Mouse (Mus musculus): Measurements from ENCODE around the gene Shf.

- no peak for TF ChIP-seq CTCF (IDR thresholded peaks at IDR 0.05; ENCODE audit: insufficient read depth, low read depth, low read length)
- TF ChIP-seq POLR2A (IDR thresholded peaks at IDR 0.05; ENCODE audit: insufficient read depth, low read depth, low read length), result no peak
Observed at GRCm38 (mm10) chr2:122313536-122313935, 55.4 kb downstream of the Shf start, which contains the start of gene Duoxa1.

Measured in olfactory bulb, adult 2 months (tissue).